Mouse (Mus musculus): ENCODE measurements around the gene Cldn6. TPM values are rescaled to one million over a fixed set of nuclear protein-coding genes. Genes with fewer than 3 reads are reported as not detected.

The Cldn6 gene
- polyA plus RNA-seq, 2 experiments = 11.3 to 13.6 TPM

- peaks cover 35% of the 10 kb centered on the region for H3K27me3 ChIP-seq (ENCODE audit: control insufficient read depth, insufficient read depth, low read length)
- no peaks in the 10 kb centered on the region for H3K9me3 ChIP-seq (ENCODE audit: control insufficient read depth, low read length)
- no peak for ATAC-seq (ENCODE audit: low FRiP score, low read depth)
These were observed 18.8 kb upstream of the Cldn6 start, which contains the start of gene Bicdl2 for GRCm38 (mm10) chr17:23660117-23660875. Gene Bicdl2 (plus strand): TSS chr17:23660506.

GRCm38 (mm10) chr17:23660876-23661200 is 18.2 kb upstream of the Cldn6 start:
- H3K9me3 ChIP-seq (ENCODE audit: control insufficient read depth, low read length) = no peaks in the 10 kb centered on the region
- WGBS = under 1% methylated on average over 14 of the region's 14 CpGs
- ATAC-seq (ENCODE audit: low FRiP score, low read depth) (no peak), DNase-seq (ENCODE audit: low spot score) (no peak)
- H3K4me1 ChIP-seq (ENCODE audit: control insufficient read depth, insufficient read depth, low read length) = no peaks in the 10 kb centered on the region
- H3K9ac ChIP-seq (ENCODE audit: low read depth, low read length, severe bottlenecking) = no peak overlapping the region
- no peak for TF ChIP-seq POLR2A (IDR thresholded peaks at IDR 0.05; ENCODE audit: borderline replicate concordance, extremely low read depth, insufficient read depth, insufficient read length)
- no peak overlapping the region for H3K27ac ChIP-seq (replicated peaks; ENCODE audit: low read depth, low read length)
- H3K4me3 ChIP-seq (replicated peaks; ENCODE audit: low read length) = 0 out of 2 replicates have a peak overlapping the region, but pooled peaks have one; percentile 3
- H3K4me2 ChIP-seq (replicated peaks; ENCODE audit: low read depth, low read length, severe bottlenecking) = no peak overlapping the region; the same call in 1 of the 2 replicates
- peaks cover 35% of the 10 kb centered on the region for H3K27me3 ChIP-seq (ENCODE audit: control insufficient read depth, insufficient read depth, low read length)
- H3K36me3 ChIP-seq (ENCODE audit: control insufficient read depth, insufficient read depth, low read length) = no peaks in the 10 kb centered on the region

More at GRCm38 (mm10) chr17:23660117-23660875, 18.8 kb upstream of the Cldn6 start, which contains the start of gene Bicdl2:
- Histone ChIP-seq H3K4me2 (replicated peaks; ENCODE audit: low read depth, low read length, severe bottlenecking) (no peak within 1 kb of the TSS; the same call in 1 of the 2 replicates), H3K4me3 (replicated peaks; ENCODE audit: low read length) (peak within 1 kb of the TSS; percentile 3; the same call in 1 of the 2 replicates), H3K36me3 (ENCODE audit: control insufficient read depth, insufficient read depth, low read length) (no peaks in the 10 kb centered on the region), H3K4me1 (ENCODE audit: control insufficient read depth, insufficient read depth, low read length) (no peaks in the 10 kb centered on the region), H3K27ac (replicated peaks; ENCODE audit: low read depth, low read length) (no peak within 1 kb of the TSS), H3K9ac (ENCODE audit: low read depth, low read length, severe bottlenecking) (no peak within 1 kb of the TSS)
- 4% methylated on average over 27 of the region's 27 CpGs for WGBS
- DNase-seq (ENCODE audit: low spot score) = no peak
- TF ChIP-seq POLR2A (IDR thresholded peaks at IDR 0.05; ENCODE audit: borderline replicate concordance, extremely low read depth, insufficient read depth, insufficient read length) = no peak

GRCm38 (mm10) chr17:23661526-23661925 is 17.5 kb upstream of the Cldn6 start:
- Histone ChIP-seq H3K4me3 (replicated peaks; ENCODE audit: low read length) (no peak overlapping the region), H3K36me3 (ENCODE audit: control insufficient read depth, insufficient read depth, low read length) (no peaks in the 10 kb centered on the region), H3K4me1 (ENCODE audit: control insufficient read depth, insufficient read depth, low read length) (no peaks in the 10 kb centered on the region), H3K27me3 (ENCODE audit: control insufficient read depth, insufficient read depth, low read length) (peaks cover 35% of the 10 kb centered on the region), H3K9me3 (ENCODE audit: control insufficient read depth, low read length) (no peaks in the 10 kb centered on the region), H3K27ac (replicated peaks; ENCODE audit: low read depth, low read length) (no peak overlapping the region), H3K4me2 (replicated peaks; ENCODE audit: low read depth, low read length, severe bottlenecking) (no peak overlapping the region), H3K9ac (ENCODE audit: low read depth, low read length, severe bottlenecking) (no peak overlapping the region)
- no peak for DNase-seq (ENCODE audit: low spot score)
- WGBS = 2% methylated on average over 9 of the region's 9 CpGs
- TF ChIP-seq POLR2A (IDR thresholded peaks at IDR 0.05; ENCODE audit: borderline replicate concordance, extremely low read depth, insufficient read depth, insufficient read length) = no peak
- no peak for ATAC-seq (ENCODE audit: low FRiP score, low read depth)

- ATAC-seq (ENCODE audit: low FRiP score, low read depth) = no peak
- peaks cover 33% of the 10 kb centered on the region for H3K27me3 ChIP-seq (ENCODE audit: control insufficient read depth, insufficient read depth, low read length)
- 0 out of 2 replicates have a peak, but pooled peaks have one; percentile 23 for TF ChIP-seq POLR2A (IDR thresholded peaks at IDR 0.05; ENCODE audit: borderline replicate concordance, extremely low read depth, insufficient read depth, insufficient read length)
- H3K4me3 ChIP-seq (replicated peaks; ENCODE audit: low read length) = no peak overlapping the region
- H3K9me3 ChIP-seq (ENCODE audit: control insufficient read depth, low read length) = no peaks in the 10 kb centered on the region
- WGBS = 5% methylated on average over 5 of the region's 5 CpGs
- H3K9ac ChIP-seq (ENCODE audit: low read depth, low read length, severe bottlenecking) = no peak overlapping the region
- H3K36me3 ChIP-seq (ENCODE audit: control insufficient read depth, insufficient read depth, low read length) = peaks cover 19% of the 10 kb centered on the region
- no peak overlapping the region for H3K27ac ChIP-seq (replicated peaks; ENCODE audit: low read depth, low read length)
- H3K4me2 ChIP-seq (replicated peaks; ENCODE audit: low read depth, low read length, severe bottlenecking) = no peak overlapping the region
- peak; percentile 49 for DNase-seq (ENCODE audit: low spot score)
- H3K4me1 ChIP-seq (ENCODE audit: control insufficient read depth, insufficient read depth, low read length) = no peaks in the 10 kb centered on the region
These were observed 14.5 kb upstream of the Cldn6 start for GRCm38 (mm10) chr17:23664556-23665021.

- H3K27ac ChIP-seq (replicated peaks; ENCODE audit: low read depth, low read length) = no peak overlapping the region
- TF ChIP-seq POLR2A (IDR thresholded peaks at IDR 0.05; ENCODE audit: borderline replicate concordance, extremely low read depth, insufficient read depth, insufficient read length) = no peak
- H3K4me3 ChIP-seq (replicated peaks; ENCODE audit: low read length) = no peak overlapping the region
- no peak overlapping the region for H3K9ac ChIP-seq (ENCODE audit: low read depth, low read length, severe bottlenecking)
- no peaks in the 10 kb centered on the region for H3K4me1 ChIP-seq (ENCODE audit: control insufficient read depth, insufficient read depth, low read length)
- ATAC-seq (ENCODE audit: low FRiP score, low read depth) (peak; percentile 18; the same call in 1 of the 2 replicates), DNase-seq (ENCODE audit: low spot score) (no peak)
- H3K36me3 ChIP-seq (ENCODE audit: control insufficient read depth, insufficient read depth, low read length) = peaks cover 28% of the 10 kb centered on the region
- H3K27me3 ChIP-seq (ENCODE audit: control insufficient read depth, insufficient read depth, low read length) = peaks cover 24% of the 10 kb centered on the region
- no peak overlapping the region for H3K4me2 ChIP-seq (replicated peaks; ENCODE audit: low read depth, low read length, severe bottlenecking)
- 81% methylated on average over 14 of the region's 14 CpGs for WGBS
- H3K9me3 ChIP-seq (ENCODE audit: control insufficient read depth, low read length) = no peaks in the 10 kb centered on the region
These were observed 13.5 kb upstream of the Cldn6 start for GRCm38 (mm10) chr17:23665511-23665910.
